20 mouse cellular contexts compared by ENCODE assay signal in genomic region chr12:76585028-76585427, GRCm38 (mm10). TPM values are rescaled to one million over a fixed set of nuclear protein-coding genes. Genes with fewer than 3 reads are reported as not detected.
DNase-seq lines count a peak whose midpoint lies in the region; ATAC-seq and TF ChIP-seq lines count a peak whose summit lies in the region.
"Had no signal": no experiment of that assay in that cellular context is flagged by ENCODE, and none has a peak within 500 bp of the region (broad histone marks: within the 10 kb centered on the region; RNA-seq: fewer than 3 reads in every experiment).

No protein-coding gene starts in this region.

- no peak for DNase-seq in kidney, postnatal 0 days (ENCODE audit: low spot score)
- DNase-seq in kidney, postnatal 14 days: no peak
- no peak for DNase-seq in midbrain, postnatal 0 days (ENCODE audit: low spot score)
- DNase-seq in midbrain, embryonic 10.5 days (ENCODE audit: low spot score): no peak
- no peak for DNase-seq in adrenal gland, postnatal 25 days
- DNase-seq in ovary, postnatal 36 days (ENCODE audit: low spot score): no peak
- DNase-seq: cerebellum, adult 8-10 months; gastrocnemius, postnatal 36 days; kidney, adult 18-20 months; kidney, postnatal 10 days; right cerebral cortex, postnatal 25 days had no signal

- no peak overlapping the region for H3K4me2 ChIP-seq in kidney, postnatal 0 days (ENCODE audit: low read length)
- no peak overlapping the region for H3K4me2 ChIP-seq in midbrain, postnatal 0 days (ENCODE audit: low read depth, low read length, poor library complexity, severe bottlenecking)
- H3K4me2 ChIP-seq: embryonic facial prominence, embryonic 12.5 days; forebrain, embryonic 15.5 days; heart, embryonic 12.5 days; hindbrain, embryonic 14.5 days; liver, embryonic 12.5 days; midbrain, embryonic 15.5 days had no signal

- peaks cover 15% of the 10 kb centered on the region for H3K4me1 ChIP-seq in kidney, postnatal 0 days (replicated peaks; ENCODE audit: insufficient read depth, low read length)
- no peaks in the 10 kb centered on the region for H3K4me1 ChIP-seq in midbrain, postnatal 0 days (ENCODE audit: insufficient read depth, low read length)
- H3K4me1 ChIP-seq in midbrain, embryonic 10.5 days: peaks cover 24% of the 10 kb centered on the region
- no peaks in the 10 kb centered on the region for H3K4me1 ChIP-seq in bone marrow, adult 2 months (ENCODE audit: control insufficient read depth, insufficient read depth, low read length)
- H3K4me1 ChIP-seq: midbrain, embryonic 15.5 days had no signal

- no peak overlapping the region for H3K9ac ChIP-seq in kidney, postnatal 0 days (ENCODE audit: low read depth, low read length)
- no peak overlapping the region for H3K9ac ChIP-seq in midbrain, postnatal 0 days (replicated peaks; ENCODE audit: low read length, poor library complexity, severe bottlenecking)
- H3K9ac ChIP-seq: embryonic facial prominence, embryonic 12.5 days; forebrain, embryonic 15.5 days; heart, embryonic 12.5 days; hindbrain, embryonic 14.5 days; liver, embryonic 12.5 days; midbrain, embryonic 15.5 days had no signal

- peak; percentile 39; the same call in 1 of the 2 replicates for TF ChIP-seq CTCF in kidney, postnatal 0 days (IDR thresholded peaks at IDR 0.05; ENCODE audit: low read depth)
- TF ChIP-seq CTCF in midbrain, postnatal 0 days (IDR thresholded peaks at IDR 0.05): peak; percentile 22
- peak; percentile 23; the same call in 1 of the 2 replicates for TF ChIP-seq CTCF in bone marrow, adult 2 months (IDR thresholded peaks at IDR 0.05; ENCODE audit: control insufficient read depth, insufficient read depth, low read length)

- no peaks in the 10 kb centered on the region for H3K9me3 ChIP-seq in kidney, postnatal 0 days (replicated peaks; ENCODE audit: low read length)
- no peaks in the 10 kb centered on the region for H3K9me3 ChIP-seq in midbrain, postnatal 0 days (ENCODE audit: low read length)
- H3K9me3 ChIP-seq in midbrain, embryonic 10.5 days (replicated peaks): no peaks in the 10 kb centered on the region
- H3K9me3 ChIP-seq: embryonic facial prominence, embryonic 12.5 days; forebrain, embryonic 15.5 days; heart, embryonic 12.5 days; limb, embryonic 10.5 days; liver, embryonic 12.5 days; midbrain, embryonic 15.5 days had no signal

- no peak for ATAC-seq in kidney, postnatal 0 days (replicated peaks; ENCODE audit: low FRiP score, low read depth)
- ATAC-seq in midbrain, postnatal 0 days (ENCODE audit: low FRiP score): no peak
- ATAC-seq: forebrain, embryonic 15.5 days; liver, embryonic 12.5 days; midbrain, embryonic 15.5 days had no signal

- H3K27me3 ChIP-seq in kidney, postnatal 0 days (ENCODE audit: insufficient read depth, low read length): no peaks in the 10 kb centered on the region
- no peaks in the 10 kb centered on the region for H3K27me3 ChIP-seq in midbrain, postnatal 0 days (ENCODE audit: insufficient read depth, low read length)
- H3K27me3 ChIP-seq in midbrain, embryonic 10.5 days (ENCODE audit: low read depth, poor library complexity, severe bottlenecking): no peaks in the 10 kb centered on the region
- H3K27me3 ChIP-seq: embryonic facial prominence, embryonic 12.5 days; forebrain, embryonic 15.5 days; heart, embryonic 12.5 days; midbrain, embryonic 15.5 days had no signal

- no peak for TF ChIP-seq POLR2A in bone marrow, adult 2 months (IDR thresholded peaks at IDR 0.05; ENCODE audit: borderline replicate concordance, control insufficient read depth, low read depth, low read length)

- no peaks in the 10 kb centered on the region for H3K36me3 ChIP-seq in kidney, postnatal 0 days (ENCODE audit: insufficient read depth, low read length)
- H3K36me3 ChIP-seq in midbrain, postnatal 0 days (ENCODE audit: insufficient read depth, low read length): no peaks in the 10 kb centered on the region
- no peaks in the 10 kb centered on the region for H3K36me3 ChIP-seq in midbrain, embryonic 10.5 days
- H3K36me3 ChIP-seq: embryonic facial prominence, embryonic 12.5 days; forebrain, embryonic 15.5 days; G1E; limb, embryonic 10.5 days; liver, embryonic 12.5 days; midbrain, embryonic 15.5 days had no signal

- H3K27ac ChIP-seq in kidney, postnatal 0 days: no peak overlapping the region
- no peak overlapping the region for H3K27ac ChIP-seq in midbrain, postnatal 0 days (ENCODE audit: low read depth, low read length)
- no peak overlapping the region for H3K27ac ChIP-seq in midbrain, embryonic 10.5 days (replicated peaks)
- no peak overlapping the region for H3K27ac ChIP-seq in bone marrow, adult 2 months (ENCODE audit: control insufficient read depth, insufficient read depth, low read depth, low read length, poor library complexity)
- H3K27ac ChIP-seq: embryonic facial prominence, embryonic 12.5 days; forebrain, embryonic 15.5 days; hindbrain, embryonic 14.5 days; limb, embryonic 10.5 days; liver, embryonic 12.5 days; midbrain, embryonic 15.5 days had no signal

- no peak overlapping the region for H3K4me3 ChIP-seq in kidney, postnatal 0 days (replicated peaks; ENCODE audit: low read depth, low read length)
- H3K4me3 ChIP-seq in midbrain, postnatal 0 days (ENCODE audit: low read depth, low read length): no peak overlapping the region
- H3K4me3 ChIP-seq in midbrain, embryonic 10.5 days: no peak overlapping the region
- H3K4me3 ChIP-seq in bone marrow, adult 2 months (replicated peaks; ENCODE audit: control insufficient read depth, low read depth, low read length): no peak overlapping the region
- H3K4me3 ChIP-seq: embryonic facial prominence, embryonic 12.5 days; forebrain, embryonic 15.5 days; heart, embryonic 12.5 days; limb, embryonic 10.5 days; liver, embryonic 12.5 days; midbrain, embryonic 15.5 days had no signal

RNA-seq across cellular contexts. Expression of gene Plekhg3, which starts 54.3 kb away (rescaled TPM):
- 14.9 and 17.7 TPM in 2 replicates for polyA plus RNA-seq in kidney, postnatal 0 days (2015; fragmentation: Nextera tagmentation; extraction: Ambion mirVana)
- total RNA-seq in midbrain, postnatal 0 days (2014; rRNA removed): 6.2 and 8.4 TPM in 2 replicates
- 0.71 and 1.2 TPM in 2 replicates for polyA plus RNA-seq in midbrain, postnatal 0 days (2015; fragmentation: Nextera tagmentation; extraction: Ambion mirVana)
- polyA plus RNA-seq in midbrain, embryonic 10.5 days (2016; fragmentation: Nextera tagmentation; extraction: Ambion mirVana): 1.1 and 1.5 TPM in 2 replicates
- 9.6 and 24.0 TPM in 2 replicates for polyA plus RNA-seq in bone marrow, adult 2 months (2011; ENCODE audit: insufficient read depth, insufficient read length, low replicate concordance, missing spikeins)
- 12.2 and 14.7 TPM in 2 replicates for total RNA-seq in adrenal gland, postnatal 25 days (2021)
